Mouse (Mus musculus) lung, postnatal 36 days (tissue): Measurements from ENCODE around the gene Olfr90.
A peak's percentile ranks its signal among the peaks of the same experiment; 100 is the strongest.

ENCODE experiments used
- DNase-seq: peaks from one replicate; pipeline ENCODE4 v3.0.0; 2022; ENCODE audit warnings: mixed read lengths

Gene Olfr90

DNA sequence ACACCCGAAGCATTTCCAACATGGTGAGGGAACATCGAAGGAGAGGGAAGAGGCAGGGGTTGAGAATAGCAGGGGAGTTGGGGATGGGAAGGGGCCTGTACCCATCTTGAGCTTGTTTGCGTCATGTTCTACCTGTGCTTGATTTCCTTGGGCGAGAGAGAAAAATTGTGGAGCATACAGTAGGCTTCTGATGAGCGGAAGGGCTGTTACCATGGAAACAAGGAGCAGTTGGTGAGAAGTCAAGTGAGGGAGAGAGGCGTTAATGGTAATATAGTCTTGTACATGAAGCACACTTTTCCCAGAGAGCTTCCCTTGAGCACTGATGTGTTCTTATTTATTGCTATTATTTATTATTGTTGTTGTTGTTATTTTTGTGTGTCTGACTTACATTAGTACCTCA, 31.3 kb downstream of the Olfr90 start:
- DNase-seq = no peak

DNA sequence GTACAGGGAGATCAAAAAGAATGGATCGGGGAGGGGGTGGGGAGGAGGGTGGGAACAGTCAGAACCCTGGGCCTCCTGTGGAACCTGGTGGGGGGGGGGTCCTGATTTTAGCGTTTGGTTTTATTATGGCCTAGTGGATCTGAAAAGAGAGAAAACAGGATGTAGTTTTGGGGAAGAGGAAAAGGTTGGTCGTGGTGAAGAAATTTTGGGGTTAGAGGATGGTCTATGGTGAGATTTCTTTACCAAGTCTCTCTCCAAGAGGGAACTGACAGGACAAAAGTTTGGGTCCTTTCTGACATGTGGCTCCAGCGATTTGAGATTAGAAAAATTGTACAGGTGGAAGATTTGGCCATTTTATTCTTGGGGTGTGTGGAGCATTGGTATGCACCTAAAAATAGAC, 36.6 kb downstream of the Olfr90 start:
- no peak for DNase-seq

GRCm38 (mm10) chr17:37050876-37051275, 37.4 kb downstream of the Olfr90 start:
- no peak for DNase-seq

DNA sequence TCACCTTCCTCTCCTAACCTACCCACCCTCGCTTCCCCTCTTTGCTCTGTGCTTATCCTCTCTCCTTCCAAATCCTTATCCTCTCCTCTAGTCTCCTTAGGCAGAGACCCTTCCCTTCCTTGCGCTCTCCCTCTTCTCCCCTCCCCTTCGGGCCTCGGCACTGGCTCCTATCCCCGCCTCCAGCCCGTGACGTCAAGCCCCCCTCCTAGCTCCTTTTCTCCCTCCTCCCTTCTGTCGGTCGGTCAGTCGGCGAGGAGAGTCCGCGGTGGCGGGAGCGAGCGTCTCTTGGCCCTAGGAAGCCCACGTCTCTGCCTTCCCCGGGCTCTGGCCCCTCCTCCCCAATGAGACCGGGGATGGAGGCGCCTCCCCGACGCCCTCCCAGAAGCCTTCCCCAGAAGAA, 37.9 kb downstream of the Olfr90 start:
- peak; percentile 86 for DNase-seq

DNA sequence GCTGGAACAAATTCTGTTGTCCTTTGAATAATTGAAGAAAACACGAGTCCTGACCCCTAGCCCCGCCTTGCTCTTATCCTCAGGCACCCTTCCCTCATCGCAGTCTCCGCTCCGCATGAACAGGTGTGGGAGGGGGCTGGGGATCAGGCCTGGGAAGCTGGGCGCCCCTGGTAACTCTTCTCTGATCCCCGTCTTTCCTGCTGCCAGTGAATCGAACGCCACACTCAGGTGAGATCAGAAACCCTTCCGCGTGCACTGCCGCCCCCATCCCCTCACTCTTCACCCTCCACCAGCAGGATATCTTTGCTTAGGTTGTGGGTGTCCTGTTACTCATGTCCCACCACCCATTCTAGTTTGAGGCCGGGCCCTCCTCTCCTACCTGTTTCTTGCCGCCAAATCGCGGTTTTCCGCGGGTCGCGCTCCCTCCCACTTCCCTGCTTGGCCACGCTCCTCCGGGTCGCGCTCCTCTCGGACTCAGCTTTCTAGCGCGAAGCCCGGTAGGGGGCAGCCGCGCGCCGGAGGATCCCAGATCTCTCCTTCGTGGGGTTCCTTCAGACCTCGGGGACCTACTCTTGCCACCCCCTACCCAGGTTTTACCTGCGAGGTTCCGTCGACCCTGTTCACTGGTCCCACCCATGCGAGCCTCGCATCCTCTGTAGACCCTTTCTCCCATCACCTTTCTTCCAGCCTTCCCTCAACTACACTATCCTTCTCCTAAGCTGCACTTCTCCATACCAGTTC, 38.6 kb downstream of the Olfr90 start:
- peak; percentile 70 for DNase-seq

DNA sequence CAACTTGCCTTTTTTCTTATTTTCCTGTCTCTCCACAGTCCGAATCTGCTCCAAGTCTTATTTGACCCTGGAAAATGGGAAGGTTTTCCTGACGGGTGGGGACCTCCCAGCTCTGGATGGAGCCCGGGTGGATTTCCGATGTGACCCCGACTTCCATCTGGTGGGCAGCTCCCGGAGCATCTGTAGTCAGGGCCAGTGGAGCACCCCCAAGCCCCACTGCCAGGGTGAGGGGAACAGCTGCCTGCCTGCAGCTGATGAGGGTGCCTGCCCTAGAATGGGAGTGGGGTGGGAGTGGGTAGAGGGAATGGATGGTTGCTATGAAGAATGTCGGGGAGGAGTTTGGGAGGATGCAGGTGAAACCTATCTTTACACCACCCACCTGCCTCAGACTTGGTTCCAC, 39.9 kb downstream of the Olfr90 start:
- no peak for DNase-seq

DNA sequence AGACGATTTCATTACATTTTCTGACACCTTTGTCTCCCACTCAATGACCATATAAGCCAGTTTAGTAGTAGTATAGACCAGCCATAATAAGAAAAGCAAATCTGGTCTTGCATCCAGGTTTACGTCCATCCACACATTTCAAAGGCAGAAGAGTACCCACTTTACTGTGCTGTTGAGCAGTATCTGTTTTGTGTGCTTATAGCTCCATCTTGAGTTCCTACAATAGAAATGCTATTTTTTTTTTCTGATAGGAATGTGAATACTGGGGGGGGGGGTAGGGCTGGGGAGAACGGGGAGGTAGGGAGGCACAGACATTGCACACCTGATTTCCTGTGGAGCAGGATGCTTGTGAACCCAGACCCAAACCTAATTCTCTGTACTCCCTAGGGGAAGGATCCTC, 40.3 kb downstream of the Olfr90 start:
- no peak for DNase-seq

GRCm38 (mm10) chr17:37047332-37047976, 40.8 kb downstream of the Olfr90 start:
- no peak for DNase-seq

- peak; percentile 58 for DNase-seq
Measured at GRCm38 (mm10) chr17:37046312-37047112, 41.8 kb downstream of the Olfr90 start.

- DNase-seq = peak; percentile 84
Measured at GRCm38 (mm10) chr17:37045611-37046311, 42.5 kb downstream of the Olfr90 start, which contains the start of gene Gabbr1. Gene Gabbr1 (plus strand): TSS chr17:37045966.

DNA sequence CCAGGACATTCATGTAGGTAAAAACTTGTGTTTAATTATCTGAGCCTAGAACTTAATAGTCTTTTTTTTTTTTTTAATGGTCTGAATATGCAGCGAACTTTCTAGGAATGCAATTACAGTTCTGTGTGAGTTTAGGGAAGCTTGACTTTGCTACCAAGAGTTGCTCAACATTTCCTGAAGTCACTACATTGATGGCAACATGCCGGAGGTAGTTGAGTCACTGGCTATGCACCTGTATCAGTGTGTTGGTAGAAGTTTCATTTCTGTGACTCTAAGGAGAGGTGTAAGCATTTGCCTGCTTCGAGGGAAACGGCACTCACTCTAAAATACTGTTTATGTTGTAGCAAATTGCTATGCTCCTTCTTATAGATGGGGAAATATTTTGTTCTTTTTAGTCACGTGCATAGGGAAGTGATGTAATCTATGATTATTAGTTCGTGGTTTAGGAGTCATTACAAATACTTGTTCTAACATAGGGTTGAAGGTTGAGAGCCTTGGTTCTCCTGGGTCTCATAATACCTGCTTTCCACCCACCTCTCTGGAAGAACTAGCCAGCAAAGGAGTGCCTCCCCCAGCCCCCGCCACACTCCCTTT, 43.6 kb downstream of the Olfr90 start:
- peak; percentile 67 for DNase-seq

GRCm38 (mm10) chr17:37039127-37039894, 49.0 kb downstream of the Olfr90 start:
- DNase-seq = no peak
